Mouse (Mus musculus) hindbrain, embryonic 13.5 days (tissue): ENCODE results near the gene Ankrd1. TPM values are rescaled to one million over a fixed set of nuclear protein-coding genes. Genes with fewer than 3 reads are reported as not detected.

Experiments
- ATAC-seq: fragments of 200-750 bp; cut with Nextera tagmentation; 2 replicates; pipeline ENCODE4 v1.8.0; 2017; ENCODE audit warnings: moderate TSS enrichment; ENCODE audit not compliant: low FRiP score
- H3K27ac ChIP-seq: fragments of 300-500 bp; sonication (generic); 2 replicates; pipeline ENCODE4 v1.5.1; 2015; ENCODE audit warnings: inconsistent platforms, mild to moderate bottlenecking, moderate library complexity
- H3K27me3 ChIP-seq: fragments of 300-500 bp; sonication (generic); 2 replicates; pipeline ENCODE4 v1.6.1; 2015; ENCODE audit warnings: mild to moderate bottlenecking, inconsistent platforms
- H3K36me3 ChIP-seq: fragments of 300-500 bp; sonication (generic); 2 replicates; pipeline ENCODE4 v1.6.1; 2015; ENCODE audit warnings: mild to moderate bottlenecking, inconsistent platforms
- H3K4me1 ChIP-seq: fragments of 300-500 bp; sonication (generic); replicated peaks from 2 replicates; pipeline ENCODE4 v1.6.1; 2015; ENCODE audit warnings: inconsistent platforms
- H3K4me2 ChIP-seq: fragments of 300-500 bp; sonication (generic); 2 replicates; pipeline ENCODE4 v1.6.1; 2015; ENCODE audit warnings: inconsistent platforms, mild to moderate bottlenecking, moderate library complexity
- H3K4me3 ChIP-seq: fragments of 300-500 bp; sonication (generic); 2 replicates; pipeline ENCODE4 v1.5.1; 2015; ENCODE audit warnings: mild to moderate bottlenecking, inconsistent platforms
- H3K9ac ChIP-seq: fragments of 300-500 bp; sonication (generic); 2 replicates; pipeline ENCODE4 v1.6.1; 2015; ENCODE audit warnings: mild to moderate bottlenecking, inconsistent platforms
- H3K9me3 ChIP-seq: fragments of 300-500 bp; sonication (generic); 2 replicates; pipeline ENCODE4 v1.6.1; 2016; ENCODE audit warnings: inconsistent platforms
- WGBS: fragments of 180-500 bp; shearing (Covaris S2); methylation state at CpG from one replicate; pipeline ENCODE4 v1.1.7; 2015; 5-methylcytosine and 5-hydroxymethylcytosine counted together
- polyA plus RNA-seq: library from polyadenylated mRNA; unstranded; fragments of >200 nt; fragmentation: Nextera tagmentation; extraction: Ambion mirVana; gene quantifications from 2 replicates; pipeline ENCODE4 v1.2.1, GENCODE M21; 2015

Gene Ankrd1
- polyA plus RNA-seq, 1 experiment from 2014 or later, result 0.14 TPM

DNA sequence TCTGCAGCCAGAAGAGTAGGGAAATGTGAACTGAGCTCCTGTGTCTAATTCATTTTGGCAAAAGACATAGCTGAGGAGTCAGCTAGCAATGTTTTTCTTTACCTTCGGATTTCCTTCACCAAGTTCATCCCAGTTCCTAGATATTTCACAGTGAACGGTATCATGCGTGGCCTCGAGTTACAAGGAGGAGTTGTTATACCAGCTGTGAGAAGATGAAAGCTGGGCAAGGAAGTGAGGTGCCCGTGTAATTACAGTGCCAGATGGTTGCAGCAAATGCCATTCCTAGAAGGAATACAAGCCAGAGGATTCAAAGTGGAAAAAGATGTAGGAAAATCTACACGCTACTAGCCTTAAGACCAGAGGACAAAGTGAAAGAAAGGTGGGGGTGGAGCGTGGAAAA, 21.0 kb downstream of the Ankrd1 start:
- no peaks in the 10 kb centered on the region for H3K4me1 ChIP-seq
- H3K36me3 ChIP-seq, result peaks cover 86% of the 10 kb centered on the region
- no peak overlapping the region for H3K4me3 ChIP-seq
- H3K27me3 ChIP-seq, result no peaks in the 10 kb centered on the region
- no peak overlapping the region for H3K4me2 ChIP-seq
- 91% methylated on average over 7 of the region's 7 CpGs for WGBS
- H3K9ac ChIP-seq, result no peak overlapping the region
- H3K27ac ChIP-seq, result no peak overlapping the region
- ATAC-seq, result no peak
- no peaks in the 10 kb centered on the region for H3K9me3 ChIP-seq

DNA sequence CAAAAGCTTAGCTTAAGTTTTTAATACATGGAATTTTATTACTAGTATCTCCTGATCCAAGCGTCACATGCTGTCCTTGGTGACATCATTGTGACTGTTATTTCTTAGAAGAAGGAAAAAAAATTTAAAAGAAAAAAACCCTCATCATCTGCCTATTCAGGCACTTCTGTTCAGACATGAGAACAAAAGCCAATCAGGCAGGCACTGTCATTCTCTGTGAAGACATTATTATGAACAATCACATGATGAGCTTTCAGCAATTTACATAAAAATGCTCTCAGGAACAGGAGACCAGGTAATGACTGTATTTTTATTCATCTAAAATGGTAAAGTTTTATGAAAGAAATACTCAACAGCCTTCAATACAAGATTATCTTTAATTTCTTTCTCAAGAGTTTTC, 21.6 kb downstream of the Ankrd1 start:
- H3K36me3 ChIP-seq, result peaks cover 87% of the 10 kb centered on the region
- H3K27me3 ChIP-seq, result no peaks in the 10 kb centered on the region
- no peak overlapping the region for H3K4me2 ChIP-seq
- no peak for ATAC-seq
- no peak overlapping the region for H3K9ac ChIP-seq
- WGBS, result 100% methylated on average over 1 of the region's 1 CpGs
- H3K4me3 ChIP-seq, result no peak overlapping the region
- no peak overlapping the region for H3K27ac ChIP-seq
- H3K9me3 ChIP-seq, result no peaks in the 10 kb centered on the region
- H3K4me1 ChIP-seq, result no peaks in the 10 kb centered on the region

DNA sequence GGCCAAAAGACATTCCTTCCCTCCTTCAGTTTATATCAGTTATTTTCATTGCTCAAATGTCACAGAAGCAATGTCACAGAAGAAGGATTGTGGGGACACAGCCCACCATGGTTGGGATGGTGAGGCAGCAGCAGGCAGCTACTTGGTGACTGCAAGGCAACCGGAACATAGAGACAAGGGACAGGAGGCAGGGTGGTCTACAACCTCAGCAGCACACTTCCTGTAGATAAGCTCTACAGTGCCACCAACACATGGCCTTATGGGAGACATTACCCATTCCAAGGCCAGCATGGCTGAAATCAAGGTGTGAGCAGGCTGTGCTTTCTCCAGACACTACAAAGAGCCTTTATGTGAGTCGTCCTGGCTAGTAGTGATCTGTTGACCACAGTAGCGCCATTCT, 22.7 kb downstream of the Ankrd1 start:
- Histone ChIP-seq H3K9ac (no peak overlapping the region), H3K4me1 (no peaks in the 10 kb centered on the region), H3K4me2 (no peak overlapping the region), H3K27ac (no peak overlapping the region), H3K36me3 (peaks cover 87% of the 10 kb centered on the region), H3K9me3 (no peaks in the 10 kb centered on the region), H3K4me3 (no peak overlapping the region), H3K27me3 (no peaks in the 10 kb centered on the region)
- no peak for ATAC-seq
- WGBS, result 86% methylated on average over 3 of the region's 3 CpGs

DNA sequence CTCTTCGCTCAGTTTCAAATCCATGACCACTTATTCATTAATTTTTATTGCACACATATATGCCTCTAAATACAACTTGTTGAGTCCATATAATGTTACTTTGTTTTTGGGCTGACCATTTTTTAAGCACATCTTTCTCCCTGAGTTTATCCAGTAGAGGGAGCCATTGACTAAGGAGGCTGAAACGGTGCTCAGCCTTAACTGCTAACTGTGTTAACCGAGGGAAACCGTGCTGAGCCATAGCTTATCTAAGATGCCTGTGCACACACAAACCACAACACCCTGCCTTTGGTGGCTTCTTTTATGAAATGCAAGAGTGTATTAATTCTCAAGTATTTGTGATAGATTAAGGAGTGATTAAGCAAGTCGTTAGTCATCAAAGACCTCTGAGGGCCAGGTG, 29.1 kb downstream of the Ankrd1 start:
- no peaks in the 10 kb centered on the region for H3K9me3 ChIP-seq
- no peaks in the 10 kb centered on the region for H3K4me1 ChIP-seq
- ATAC-seq, result no peak
- WGBS, result 54% methylated on average over 5 of the region's 5 CpGs
- H3K27me3 ChIP-seq, result no peaks in the 10 kb centered on the region
- H3K4me2 ChIP-seq, result no peak overlapping the region
- no peak overlapping the region for H3K4me3 ChIP-seq
- H3K9ac ChIP-seq, result no peak overlapping the region
- H3K27ac ChIP-seq, result no peak overlapping the region
- peaks cover 77% of the 10 kb centered on the region for H3K36me3 ChIP-seq

DNA sequence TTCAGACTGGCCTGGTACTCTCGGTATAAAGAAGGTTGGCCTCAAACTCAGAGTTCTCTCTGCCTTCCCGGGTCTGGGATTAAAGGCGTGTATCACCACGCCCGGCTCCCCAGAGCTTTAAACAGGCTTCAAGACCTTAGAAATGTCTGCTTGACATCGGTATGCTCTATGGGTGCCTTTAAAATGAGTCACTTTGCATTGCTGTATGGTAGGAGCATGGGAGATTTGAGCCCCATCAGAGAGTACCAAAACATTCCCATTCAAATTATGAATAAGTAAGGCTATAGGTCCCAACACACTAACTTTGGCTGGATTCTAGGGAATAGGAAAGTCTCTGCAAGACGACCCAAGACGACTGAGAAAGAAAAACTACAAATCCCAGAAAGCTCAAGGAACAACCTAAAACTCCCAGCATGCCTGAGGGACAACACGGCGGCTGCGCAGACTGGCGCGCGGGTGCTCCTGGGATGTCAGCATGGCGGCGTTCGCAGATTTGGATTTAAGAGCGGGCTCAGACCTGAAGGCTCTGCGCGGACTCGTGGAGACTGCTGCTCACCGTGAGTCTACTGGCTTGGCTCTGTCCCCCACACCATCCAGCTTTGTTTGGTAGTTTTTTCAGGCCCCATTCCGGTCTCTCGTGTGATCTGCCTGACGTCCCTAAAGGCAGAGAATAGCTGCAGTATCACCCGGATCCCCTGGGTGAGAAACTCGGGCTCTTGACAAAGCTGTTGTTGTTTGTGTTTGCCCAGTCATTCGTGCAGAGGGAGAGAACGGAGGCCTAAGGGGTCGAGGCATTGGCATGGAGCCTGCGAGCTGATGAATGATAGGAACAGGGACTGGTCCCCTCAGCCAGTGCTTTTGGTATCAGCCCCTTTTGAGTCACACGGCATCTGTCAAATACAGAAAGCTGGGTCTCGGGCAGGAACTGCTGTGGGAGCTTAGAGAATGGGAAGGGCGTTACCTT, 36.4 kb downstream of the Ankrd1 start, which contains the start of gene Rpp30:
Gene Rpp30 (plus strand): TSS at position 455 of the 964 bp plus-strand sequence.
- ATAC-seq, result peak; percentile 96
- WGBS, result 2% methylated on average over 34 of the region's 34 CpGs
- Histone ChIP-seq H3K9ac (peak within 1 kb of the TSS; percentile 82), H3K4me1 (peaks cover 10% of the 10 kb centered on the region), H3K36me3 (peaks cover 13% of the 10 kb centered on the region), H3K9me3 (no peaks in the 10 kb centered on the region), H3K4me3 (peak within 1 kb of the TSS; percentile 63), H3K27me3 (no peaks in the 10 kb centered on the region), H3K4me2 (peak within 1 kb of the TSS; percentile 68), H3K27ac (peak within 1 kb of the TSS; percentile 45)

DNA sequence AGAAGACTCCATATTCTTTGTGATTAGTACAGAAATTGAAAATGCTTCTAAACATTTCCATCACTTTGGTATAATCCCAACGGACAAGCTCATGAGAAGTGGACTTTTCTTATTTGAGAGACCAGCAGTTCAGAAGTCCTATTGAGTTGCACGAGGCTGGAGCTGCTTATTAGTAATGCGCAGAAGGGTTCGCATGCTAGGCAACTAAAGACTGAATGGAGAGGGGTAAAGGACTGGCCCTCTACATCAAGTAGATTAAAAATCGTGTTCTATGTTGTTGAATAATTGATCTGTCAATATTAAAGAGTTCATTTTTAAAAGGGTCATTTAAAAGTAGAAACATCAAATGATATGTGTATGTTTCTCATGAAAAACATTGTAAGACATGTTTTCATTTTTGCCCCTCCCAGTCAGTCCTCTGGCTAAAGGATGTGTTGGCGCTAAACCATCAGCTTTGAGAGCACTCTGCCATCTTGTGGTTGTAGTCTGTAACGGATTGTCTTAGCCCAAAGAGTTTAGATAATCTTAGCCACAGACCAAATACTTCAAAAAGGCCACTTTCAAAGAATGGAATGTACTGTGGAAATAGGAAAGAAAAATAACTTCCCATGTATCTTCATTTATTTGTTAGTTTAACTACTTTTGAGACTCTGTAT, 37.2 kb downstream of the Ankrd1 start:
- H3K4me2 ChIP-seq, result peak overlapping the region; percentile 68
- 0 out of 2 replicates have a peak overlapping the region, but pooled peaks have one; percentile 49 for H3K9ac ChIP-seq
- peaks cover 10% of the 10 kb centered on the region for H3K4me1 ChIP-seq
- H3K4me3 ChIP-seq, result peak overlapping the region; percentile 63
- H3K27ac ChIP-seq, result no peak overlapping the region
- peak; percentile 86 for ATAC-seq
- H3K36me3 ChIP-seq, result peaks cover 5% of the 10 kb centered on the region; the same call in 1 of the 2 replicates
- WGBS, result 46% methylated on average over 7 of the region's 7 CpGs
- H3K27me3 ChIP-seq, result no peaks in the 10 kb centered on the region
- no peaks in the 10 kb centered on the region for H3K9me3 ChIP-seq

DNA sequence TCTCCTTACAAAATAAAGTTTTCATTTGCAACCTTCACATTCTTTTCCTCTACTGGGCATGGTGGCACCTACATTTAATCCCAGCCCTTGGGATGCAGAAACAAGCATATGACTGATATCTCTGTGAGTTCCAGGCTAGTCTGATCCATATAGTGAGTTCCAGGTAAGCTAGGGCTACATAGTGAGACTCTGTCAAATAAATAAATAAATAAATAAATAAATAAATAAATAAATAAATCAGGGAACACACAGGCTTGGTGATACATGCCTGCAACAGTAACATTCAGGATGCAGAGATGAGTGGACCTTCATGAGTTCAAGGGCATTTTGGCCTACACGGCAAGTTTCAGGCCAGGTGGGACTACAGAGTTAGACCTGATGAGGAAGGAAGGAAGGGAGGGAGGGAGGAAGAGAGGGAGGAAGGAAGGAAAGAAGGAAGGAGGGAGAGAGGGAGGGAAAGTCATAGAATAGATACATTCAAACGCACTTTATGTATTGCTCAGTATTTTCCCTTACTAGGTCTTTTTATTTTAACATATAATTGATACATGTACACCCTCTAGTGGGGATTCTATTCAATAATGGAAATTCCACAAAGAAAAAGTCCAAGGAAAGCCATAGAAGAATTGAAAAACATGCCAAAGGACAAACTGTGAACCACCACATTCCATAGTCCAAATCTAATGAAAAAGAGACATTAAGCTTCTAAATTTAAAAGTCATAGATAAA, 56.9 kb downstream of the Ankrd1 start:
- Histone ChIP-seq H3K4me1 (no peaks in the 10 kb centered on the region), H3K27me3 (0 out of 2 replicates have a peak, but pooled peaks cover 8% of the 10 kb centered on the region), H3K27ac (no peak overlapping the region), H3K9ac (no peak overlapping the region), H3K4me2 (no peak overlapping the region), H3K9me3 (no peaks in the 10 kb centered on the region), H3K4me3 (no peak overlapping the region), H3K36me3 (no peaks in the 10 kb centered on the region)
- ATAC-seq, result no peak
- 71% methylated on average over 2 of the region's 2 CpGs for WGBS

Other genes starting within 250 kb of the Ankrd1 start
- 8.3 and 8.8 TPM in 2 replicates for gene Htr7, start 62.6 kb downstream of the Ankrd1 start, polyA plus RNA-seq
- gene Rpp30, start 36.4 kb downstream of the Ankrd1 start, polyA plus RNA-seq, result 75.1 and 78.1 TPM in 2 replicates
- 8.1 and 9.2 TPM in 2 replicates for gene Pcgf5, start 228.2 kb upstream of the Ankrd1 start, polyA plus RNA-seq